Mouse (Mus musculus) cerebellum, postnatal 14 days (tissue): ENCODE data around the gene Parp3.
A peak's percentile ranks its signal among the peaks of the same experiment; 100 is the strongest.

Source experiments
- DNase-seq, 2 experiments: peaks; one replicate each; pipeline ENCODE4 v3.0.0; 2021; ENCODE audit warnings: mixed read lengths in 2 of 2

The Parp3 gene

GRCm38 (mm10) chr9:106456325-106457162 lies 20.2 kb downstream of the Parp3 start:
- peak; percentile 61 to 81 for DNase-seq

- DNase-seq: peak; percentile 38 to 50
These were observed 21.7 kb downstream of the Parp3 start for GRCm38 (mm10) chr9:106454888-106455681.

- DNase-seq: peak; percentile 67 to 72
These were observed 22.5 kb downstream of the Parp3 start for GRCm38 (mm10) chr9:106454071-106454761.

GRCm38 (mm10) chr9:106453271-106454070 lies 23.3 kb downstream of the Parp3 start, which contains the start of gene Pcbp4:
Gene Pcbp4 (plus strand): TSS chr9:106453291.
- DNase-seq: peak; percentile 75 to 78

- peak; percentile 93 to 94 for DNase-seq
These were observed 23.9 kb downstream of the Parp3 start for GRCm38 (mm10) chr9:106452821-106453220.

- DNase-seq: peak in 1 of 2 experiments; percentile 40
These were observed 24.4 kb downstream of the Parp3 start for GRCm38 (mm10) chr9:106452351-106452750.

GRCm38 (mm10) chr9:106451899-106452298 lies 24.9 kb downstream of the Parp3 start:
- DNase-seq: no peak

GRCm38 (mm10) chr9:106451298-106451697 lies 25.5 kb downstream of the Parp3 start:
- DNase-seq: peak in 1 of 2 experiments; percentile 35

- DNase-seq: peak; percentile 88 to 90
These were observed 26.1 kb downstream of the Parp3 start for GRCm38 (mm10) chr9:106450661-106451060.

GRCm38 (mm10) chr9:106449947-106450346 lies 26.8 kb downstream of the Parp3 start:
- peak; percentile 47 to 50 for DNase-seq

- peak; percentile 85 to 87 for DNase-seq
These were observed 28.2 kb downstream of the Parp3 start for GRCm38 (mm10) chr9:106448498-106449031.

GRCm38 (mm10) chr9:106447951-106448350 lies 28.8 kb downstream of the Parp3 start:
- peak; percentile 51 to 55 for DNase-seq

- peak; percentile 95 for DNase-seq
These were observed 29.4 kb downstream of the Parp3 start, which contains the start of the genes Abhd14b and Abhd14a for GRCm38 (mm10) chr9:106447348-106447747. Gene Abhd14b (plus strand): TSS chr9:106447459. Gene Abhd14a (minus strand): TSS chr9:106447678.

GRCm38 (mm10) chr9:106444836-106445235 lies 31.9 kb downstream of the Parp3 start:
- no peak for DNase-seq

GRCm38 (mm10) chr9:106442680-106443079 lies 34.1 kb downstream of the Parp3 start:
- DNase-seq: no peak

- peak in 1 of 2 experiments; percentile 20 for DNase-seq
These were observed 40.2 kb downstream of the Parp3 start for GRCm38 (mm10) chr9:106436566-106436965.

GRCm38 (mm10) chr9:106433389-106433788 lies 43.4 kb downstream of the Parp3 start:
- DNase-seq: no peak

- no peak for DNase-seq
These were observed 46.8 kb downstream of the Parp3 start for GRCm38 (mm10) chr9:106430015-106430264.

GRCm38 (mm10) chr9:106429221-106430014 lies 47.3 kb downstream of the Parp3 start, which contains the start of gene Rpl29:
Gene Rpl29 (plus strand): TSS chr9:106429454.
- peak; percentile 96 to 97 for DNase-seq

GRCm38 (mm10) chr9:106428719-106429220 lies 48.0 kb downstream of the Parp3 start:
- DNase-seq: no peak

- peak; percentile 94 to 95 for DNase-seq
These were observed 54.9 kb downstream of the Parp3 start for GRCm38 (mm10) chr9:106421865-106422160.
